ENCODE assay signal across 22 mouse cellular contexts in genomic region chr6:106462403-106462802, GRCm38 (mm10).
"Had no signal": no experiment of that assay in that cellular context is flagged by ENCODE, and none has a peak within 500 bp of the region (broad histone marks: within the 10 kb centered on the region; RNA-seq: fewer than 3 reads in every experiment).

No protein-coding gene starts in this region.

- H3K27ac ChIP-seq: gastrocnemius, adult 2 months; heart, embryonic 10.5 days; hindbrain, embryonic 10.5 days; hindbrain, embryonic 12.5 days; hindbrain, embryonic 14.5 days; intestine, embryonic 15.5 days; layer of hippocampus, adult 2 months; limb, embryonic 10.5 days; limb, embryonic 12.5 days; liver, embryonic 13.5 days had no signal

- DNase-seq: gastrocnemius, adult 2 months; gastrocnemius, postnatal 10 days; gastrocnemius, postnatal 25 days; heart, adult 18-20 months; heart, postnatal 10 days; heart, postnatal 4 days; kidney, adult 18-20 months; kidney, adult 8-10 months; kidney, postnatal 10 days; kidney, postnatal 25 days; kidney, postnatal 4 days; liver; liver, embryonic 13.5 days had no signal

- H3K4me3 ChIP-seq: gastrocnemius, adult 2 months; heart, embryonic 10.5 days; heart, embryonic 12.5 days; hindbrain, embryonic 10.5 days; hindbrain, embryonic 12.5 days; intestine, embryonic 15.5 days; layer of hippocampus, adult 2 months; limb, embryonic 10.5 days; limb, embryonic 12.5 days; liver, embryonic 13.5 days had no signal
